Mouse (Mus musculus): Measurements from ENCODE around the gene Copz1. TPM values are rescaled to one million over a fixed set of nuclear protein-coding genes. Genes with fewer than 3 reads are reported as not detected.

The Copz1 gene
- polyA plus RNA-seq (2015; fragmentation: Nextera tagmentation; extraction: Ambion mirVana): 194 TPM in 2 replicates

DNA sequence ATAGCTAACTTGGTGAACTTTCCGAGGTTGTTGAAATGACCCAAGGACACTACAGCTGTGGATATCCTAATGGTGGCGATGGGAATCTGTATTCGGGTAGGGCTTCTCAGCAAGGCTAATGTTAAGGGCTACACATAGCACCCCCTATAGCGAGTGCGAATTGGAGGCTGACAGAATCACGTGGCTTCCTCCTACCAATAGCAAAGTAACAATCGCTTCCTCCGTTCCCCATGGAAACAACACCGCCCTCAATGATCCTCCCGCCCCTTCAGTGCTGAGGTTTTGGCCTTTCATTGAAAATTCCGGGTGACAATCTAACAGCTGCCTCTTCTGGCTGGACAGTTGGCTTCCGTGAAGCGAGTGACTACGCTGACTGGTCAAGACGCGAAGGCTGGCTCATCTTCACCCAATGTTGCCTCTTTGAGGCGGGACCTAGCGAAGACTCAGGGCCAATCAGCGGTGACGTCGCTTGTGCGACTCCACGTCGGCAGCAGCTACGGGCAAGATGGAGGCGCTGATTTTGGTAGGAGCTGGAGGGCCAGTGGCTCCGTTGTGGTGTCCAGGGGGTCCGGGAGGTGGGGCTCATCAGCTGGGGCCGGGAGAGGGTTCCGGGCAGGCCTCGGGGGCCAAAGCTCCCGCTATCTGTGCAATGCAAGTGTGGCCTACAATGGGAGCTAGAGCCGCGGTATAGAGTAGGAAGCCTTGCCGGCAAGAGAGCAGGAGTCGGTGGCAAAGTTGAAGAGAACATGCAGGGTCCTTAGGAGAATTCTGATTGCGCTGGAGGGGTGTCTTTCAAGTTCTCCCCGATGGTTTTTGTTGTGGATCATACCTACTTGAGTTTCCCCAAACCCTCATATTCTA lies at the start of gene Copz1:
TSS of gene Copz1 (plus strand) at position 296 of the 861 bp plus-strand sequence.
- H3K27ac ChIP-seq (ENCODE audit: low read length): peak within 1 kb of the TSS; percentile 85
- H3K36me3 ChIP-seq (ENCODE audit: control insufficient read depth, insufficient read depth): peaks cover under 1% of the 10 kb centered on the region; the same call in 1 of the 2 replicates
- peak within 1 kb of the TSS; percentile 78 for H3K4me2 ChIP-seq (ENCODE audit: low read depth, low read length)
- peak within 1 kb of the TSS; percentile 85 for H3K4me3 ChIP-seq (ENCODE audit: low read depth, low read length)
- under 1% methylated on average over 38 of the region's 38 CpGs for WGBS (ENCODE audit: insufficient replicate concordance)
- ATAC-seq (ENCODE audit: low read depth): peak; percentile 97
- H3K27me3 ChIP-seq (ENCODE audit: control insufficient read depth, insufficient read depth, low read depth, low read length): no peaks in the 10 kb centered on the region
- H3K4me1 ChIP-seq (ENCODE audit: control insufficient read depth, low read depth, low read length): peaks cover 32% of the 10 kb centered on the region
- peak within 1 kb of the TSS; percentile 87 for H3K9ac ChIP-seq (ENCODE audit: low read depth, low read length)
- H3K9me3 ChIP-seq (replicated peaks; ENCODE audit: control insufficient read depth, low read length): no peaks in the 10 kb centered on the region

- Histone ChIP-seq H3K4me1 (ENCODE audit: control insufficient read depth, low read depth, low read length) (peaks cover 5% of the 10 kb centered on the region), H3K4me3 (ENCODE audit: low read depth, low read length) (no peak overlapping the region), H3K36me3 (ENCODE audit: control insufficient read depth, insufficient read depth) (no peaks in the 10 kb centered on the region), H3K9ac (ENCODE audit: low read depth, low read length) (no peak overlapping the region), H3K9me3 (replicated peaks; ENCODE audit: control insufficient read depth, low read length) (no peaks in the 10 kb centered on the region), H3K27ac (ENCODE audit: low read length) (no peak overlapping the region), H3K4me2 (ENCODE audit: low read depth, low read length) (no peak overlapping the region), H3K27me3 (ENCODE audit: control insufficient read depth, insufficient read depth, low read depth, low read length) (no peaks in the 10 kb centered on the region)
- no peak for ATAC-seq (ENCODE audit: low read depth)
- WGBS (ENCODE audit: insufficient replicate concordance): 86% methylated on average over 2 of the region's 2 CpGs
Measured at GRCm38 (mm10) chr15:103224161-103224560, 48.4 kb upstream of the Copz1 start.

DNA sequence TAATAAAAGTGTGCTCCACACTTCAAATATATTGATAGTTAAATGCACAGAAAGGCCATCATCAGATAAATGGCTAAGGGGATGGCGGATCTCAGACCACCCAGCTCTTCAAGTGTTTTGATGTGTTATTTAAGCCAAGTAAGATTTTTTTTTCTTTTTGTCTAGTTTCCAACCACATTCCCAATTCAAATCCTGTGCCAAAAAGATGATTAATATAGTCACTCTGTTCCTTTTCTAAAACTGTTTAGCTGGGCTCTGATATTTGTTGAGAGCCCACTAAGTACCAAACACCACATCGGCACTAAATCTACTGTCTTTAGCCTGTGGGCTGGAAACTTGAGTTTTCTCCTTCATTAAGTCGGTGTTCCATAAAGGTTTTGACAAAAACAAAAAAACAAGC lies 45.5 kb upstream of the Copz1 start:
- no peak overlapping the region for H3K4me3 ChIP-seq (ENCODE audit: low read depth, low read length)
- H3K27ac ChIP-seq (ENCODE audit: low read length): no peak overlapping the region
- WGBS (ENCODE audit: insufficient replicate concordance): 77% methylated on average over 3 of the region's 3 CpGs
- H3K27me3 ChIP-seq (ENCODE audit: control insufficient read depth, insufficient read depth, low read depth, low read length): no peaks in the 10 kb centered on the region
- no peaks in the 10 kb centered on the region for H3K9me3 ChIP-seq (replicated peaks; ENCODE audit: control insufficient read depth, low read length)
- no peaks in the 10 kb centered on the region for H3K36me3 ChIP-seq (ENCODE audit: control insufficient read depth, insufficient read depth)
- no peak overlapping the region for H3K4me2 ChIP-seq (ENCODE audit: low read depth, low read length)
- H3K9ac ChIP-seq (ENCODE audit: low read depth, low read length): no peak overlapping the region
- no peaks in the 10 kb centered on the region; the same call in 1 of the 2 replicates for H3K4me1 ChIP-seq (ENCODE audit: control insufficient read depth, low read depth, low read length)
- no peak for ATAC-seq (ENCODE audit: low read depth)

DNA sequence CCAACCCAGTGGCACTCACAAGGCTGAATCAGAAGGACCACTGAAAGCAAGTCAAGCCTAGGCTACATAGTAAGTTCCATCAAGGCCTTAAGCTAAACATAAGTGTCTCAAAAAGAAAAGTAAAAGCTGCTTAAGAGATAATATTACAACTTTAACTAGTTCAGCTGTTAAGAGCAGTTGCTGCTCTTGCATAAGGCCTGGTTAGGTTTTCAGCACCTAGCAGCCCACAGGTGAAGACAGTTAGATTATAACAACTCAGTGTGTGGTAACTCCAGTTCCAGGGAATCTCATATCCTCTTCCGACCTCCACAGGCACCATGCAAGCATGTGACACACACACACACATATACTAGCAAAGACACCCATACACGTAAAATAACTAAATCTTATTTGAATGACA lies 44.9 kb upstream of the Copz1 start:
- Histone ChIP-seq H3K9me3 (replicated peaks; ENCODE audit: control insufficient read depth, low read length) (no peaks in the 10 kb centered on the region), H3K27ac (ENCODE audit: low read length) (no peak overlapping the region), H3K27me3 (ENCODE audit: control insufficient read depth, insufficient read depth, low read depth, low read length) (no peaks in the 10 kb centered on the region), H3K4me2 (ENCODE audit: low read depth, low read length) (no peak overlapping the region), H3K36me3 (ENCODE audit: control insufficient read depth, insufficient read depth) (no peaks in the 10 kb centered on the region), H3K4me3 (ENCODE audit: low read depth, low read length) (no peak overlapping the region), H3K9ac (ENCODE audit: low read depth, low read length) (no peak overlapping the region), H3K4me1 (ENCODE audit: control insufficient read depth, low read depth, low read length) (peaks cover 2% of the 10 kb centered on the region)
- 73% methylated on average over 2 of the region's 2 CpGs for WGBS (ENCODE audit: insufficient replicate concordance)
- ATAC-seq (ENCODE audit: low read depth): no peak

DNA sequence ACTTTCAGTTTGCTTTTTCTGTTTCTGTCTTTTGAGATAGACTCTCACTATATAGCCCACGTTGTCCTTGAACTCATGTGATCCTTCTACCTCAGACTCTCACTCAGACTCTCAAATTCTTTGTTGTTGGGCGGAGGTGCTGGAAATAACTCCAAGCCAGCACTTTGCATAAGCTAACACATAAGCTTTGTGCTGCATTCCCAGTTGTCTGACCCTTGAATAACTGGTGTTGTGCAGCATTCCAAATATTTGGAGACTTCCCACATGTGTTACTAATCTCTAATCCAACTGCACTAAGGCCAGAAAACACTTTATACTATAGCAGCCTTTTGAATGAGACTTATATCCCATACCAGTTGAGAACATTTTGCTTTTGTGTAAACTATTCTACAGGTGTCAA lies 43.6 kb upstream of the Copz1 start:
- Histone ChIP-seq H3K27ac (ENCODE audit: low read length) (no peak overlapping the region), H3K27me3 (ENCODE audit: control insufficient read depth, insufficient read depth, low read depth, low read length) (no peaks in the 10 kb centered on the region), H3K4me1 (ENCODE audit: control insufficient read depth, low read depth, low read length) (peaks cover 3% of the 10 kb centered on the region), H3K9ac (ENCODE audit: low read depth, low read length) (no peak overlapping the region), H3K4me3 (ENCODE audit: low read depth, low read length) (no peak overlapping the region), H3K4me2 (ENCODE audit: low read depth, low read length) (no peak overlapping the region), H3K9me3 (replicated peaks; ENCODE audit: control insufficient read depth, low read length) (no peaks in the 10 kb centered on the region), H3K36me3 (ENCODE audit: control insufficient read depth, insufficient read depth) (no peaks in the 10 kb centered on the region)
- WGBS (ENCODE audit: insufficient replicate concordance): 62% methylated on average over 2 of the region's 2 CpGs
- no peak for ATAC-seq (ENCODE audit: low read depth)

GRCm38 (mm10) chr15:103233119-103233518 lies 39.4 kb upstream of the Copz1 start:
- no peak overlapping the region for H3K4me2 ChIP-seq (ENCODE audit: low read depth, low read length)
- peaks cover 14% of the 10 kb centered on the region for H3K4me1 ChIP-seq (ENCODE audit: control insufficient read depth, low read depth, low read length)
- no peak overlapping the region for H3K9ac ChIP-seq (ENCODE audit: low read depth, low read length)

GRCm38 (mm10) chr15:103237295-103237694 lies 35.2 kb upstream of the Copz1 start:
- ATAC-seq (ENCODE audit: low read depth): no peak
- no peaks in the 10 kb centered on the region for H3K9me3 ChIP-seq (replicated peaks; ENCODE audit: control insufficient read depth, low read length)
- peak overlapping the region; percentile 86 for H3K4me3 ChIP-seq (ENCODE audit: low read depth, low read length)
- 72% methylated on average over 7 of the region's 7 CpGs for WGBS (ENCODE audit: insufficient replicate concordance)
- H3K27ac ChIP-seq (ENCODE audit: low read length): 0 out of 2 replicates have a peak overlapping the region, but pooled peaks have one; percentile 44
- H3K36me3 ChIP-seq (ENCODE audit: control insufficient read depth, insufficient read depth): peaks cover 19% of the 10 kb centered on the region
- no peaks in the 10 kb centered on the region for H3K27me3 ChIP-seq (ENCODE audit: control insufficient read depth, insufficient read depth, low read depth, low read length)
- peak overlapping the region; percentile 85 for H3K4me2 ChIP-seq (ENCODE audit: low read depth, low read length)
- H3K9ac ChIP-seq (ENCODE audit: low read depth, low read length): peak overlapping the region; percentile 68
- H3K4me1 ChIP-seq (ENCODE audit: control insufficient read depth, low read depth, low read length): peaks cover 15% of the 10 kb centered on the region

More at GRCm38 (mm10) chr15:103233119-103233518, 39.4 kb upstream of the Copz1 start:
- no peaks in the 10 kb centered on the region for H3K9me3 ChIP-seq (replicated peaks; ENCODE audit: control insufficient read depth, low read length)
- no peak for ATAC-seq (ENCODE audit: low read depth)
- H3K27me3 ChIP-seq (ENCODE audit: control insufficient read depth, insufficient read depth, low read depth, low read length): no peaks in the 10 kb centered on the region
- no peak overlapping the region for H3K4me3 ChIP-seq (ENCODE audit: low read depth, low read length)
- H3K27ac ChIP-seq (ENCODE audit: low read length): no peak overlapping the region
- 56% methylated on average over 2 of the region's 2 CpGs for WGBS (ENCODE audit: insufficient replicate concordance)
- peaks cover 7% of the 10 kb centered on the region for H3K36me3 ChIP-seq (ENCODE audit: control insufficient read depth, insufficient read depth)

DNA sequence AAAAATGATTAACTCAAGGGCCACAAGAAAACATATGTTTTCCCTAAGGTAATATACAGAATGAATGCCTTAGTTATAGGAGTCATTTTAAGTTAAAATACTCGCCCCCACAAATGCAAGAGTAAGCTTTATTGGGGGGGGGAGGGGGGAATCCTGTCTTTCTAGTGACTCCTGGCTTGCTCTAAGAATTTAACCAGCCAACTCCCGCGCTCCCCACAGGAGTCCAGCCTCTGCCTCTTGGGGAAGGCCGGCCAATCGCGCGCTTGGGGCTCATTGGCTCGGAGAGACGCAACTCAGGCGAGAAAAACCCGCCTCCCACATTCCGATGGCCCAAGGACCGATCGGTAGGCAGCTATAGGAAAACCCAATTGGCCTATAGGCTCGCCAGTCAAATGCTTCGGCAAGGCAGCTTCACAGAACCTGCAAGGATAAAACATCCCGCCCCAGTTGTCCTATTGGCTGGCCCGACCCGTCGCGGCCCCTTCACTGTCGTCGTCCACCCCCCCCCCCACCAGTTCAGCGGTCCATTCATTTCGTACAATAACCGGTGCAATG lies 33.3 kb upstream of the Copz1 start:
- ATAC-seq (ENCODE audit: low read depth): peak; percentile 83
- peak overlapping the region; percentile 85 for H3K9ac ChIP-seq (ENCODE audit: low read depth, low read length)
- peaks cover 37% of the 10 kb centered on the region for H3K36me3 ChIP-seq (ENCODE audit: control insufficient read depth, insufficient read depth)
- peak overlapping the region; percentile 85 for H3K4me2 ChIP-seq (ENCODE audit: low read depth, low read length)
- no peaks in the 10 kb centered on the region for H3K27me3 ChIP-seq (ENCODE audit: control insufficient read depth, insufficient read depth, low read depth, low read length)
- peak overlapping the region; percentile 99 for H3K27ac ChIP-seq (ENCODE audit: low read length)
- peaks cover 25% of the 10 kb centered on the region for H3K4me1 ChIP-seq (ENCODE audit: control insufficient read depth, low read depth, low read length)
- under 1% methylated on average over 26 of the region's 26 CpGs for WGBS (ENCODE audit: insufficient replicate concordance)
- H3K9me3 ChIP-seq (replicated peaks; ENCODE audit: control insufficient read depth, low read length): no peaks in the 10 kb centered on the region
- H3K4me3 ChIP-seq (ENCODE audit: low read depth, low read length): peak overlapping the region; percentile 86

- under 1% methylated on average over 39 of the region's 39 CpGs for WGBS (ENCODE audit: insufficient replicate concordance)
- peak; percentile 79 for ATAC-seq (ENCODE audit: low read depth)
- no peaks in the 10 kb centered on the region for H3K27me3 ChIP-seq (ENCODE audit: control insufficient read depth, insufficient read depth, low read depth, low read length)
- H3K4me3 ChIP-seq (ENCODE audit: low read depth, low read length): peak within 1 kb of the TSS; percentile 86
- peak within 1 kb of the TSS; percentile 85 for H3K4me2 ChIP-seq (ENCODE audit: low read depth, low read length)
- peaks cover 36% of the 10 kb centered on the region for H3K36me3 ChIP-seq (ENCODE audit: control insufficient read depth, insufficient read depth)
- peak within 1 kb of the TSS; percentile 85 for H3K9ac ChIP-seq (ENCODE audit: low read depth, low read length)
- H3K4me1 ChIP-seq (ENCODE audit: control insufficient read depth, low read depth, low read length): peaks cover 25% of the 10 kb centered on the region
- no peaks in the 10 kb centered on the region for H3K9me3 ChIP-seq (replicated peaks; ENCODE audit: control insufficient read depth, low read length)
- H3K27ac ChIP-seq (ENCODE audit: low read length): peak within 1 kb of the TSS; percentile 99
Measured at GRCm38 (mm10) chr15:103239685-103240159, 32.8 kb upstream of the Copz1 start, which contains the start of gene Cbx5. TSS of gene Cbx5 (minus strand) at chr15:103239816.

Data from liver, embryonic 16.5 days (tissue).